Mouse (Mus musculus) lung, embryonic 16.5 days (tissue): ENCODE measurements around the gene S100a13. TPM values are rescaled to one million over a fixed set of nuclear protein-coding genes. Genes with fewer than 3 reads are reported as not detected.

Experiments
- ATAC-seq: fragments of 200-750 bp; cut with Nextera tagmentation; 2 replicates; pipeline ENCODE4 v1.8.0; 2017; ENCODE audit warnings: low read depth, mild to moderate bottlenecking, moderate library complexity
- H3K27ac ChIP-seq: fragments of 300-500 bp; sonication (generic); 2 replicates; pipeline ENCODE4 v1.5.1; 2014; ENCODE audit warnings: mild to moderate bottlenecking, control low read depth, low read length
- H3K27me3 ChIP-seq: fragments of 300-500 bp; sonication (generic); 2 replicates; pipeline ENCODE4 v1.6.1; 2014; ENCODE audit warnings: low read depth, low read length, mixed read lengths; ENCODE audit not compliant: control insufficient read depth, insufficient read depth
- H3K36me3 ChIP-seq: fragments of 300-500 bp; sonication (generic); 2 replicates; pipeline ENCODE4 v1.6.1; 2014; ENCODE audit warnings: low read length; ENCODE audit not compliant: control insufficient read depth, insufficient read depth
- H3K4me1 ChIP-seq: fragments of 300-500 bp; sonication (generic); replicated peaks from 2 replicates; pipeline ENCODE4 v1.6.1; 2014; ENCODE audit warnings: low read length, mixed read lengths; ENCODE audit not compliant: control insufficient read depth, insufficient read depth
- H3K4me2 ChIP-seq: fragments of 300-500 bp; sonication (generic); 2 replicates; pipeline ENCODE4 v1.6.1; 2014; ENCODE audit warnings: low read depth, low read length, control low read depth
- H3K4me3 ChIP-seq: fragments of 300-500 bp; sonication (generic); 2 replicates; pipeline ENCODE4 v1.5.1; 2014; ENCODE audit warnings: mild to moderate bottlenecking, low read length, control low read depth
- H3K9ac ChIP-seq: fragments of 300-500 bp; sonication (generic); 2 replicates; pipeline ENCODE4 v1.6.1; 2014; ENCODE audit warnings: low read length, control low read depth
- H3K9me3 ChIP-seq: fragments of 300-500 bp; sonication (generic); 2 replicates; pipeline ENCODE4 v1.6.1; 2016; ENCODE audit warnings: low read length; ENCODE audit not compliant: control insufficient read depth
- WGBS: fragments of 180-500 bp; shearing (Covaris S2); extraction: QIAGEN DNeasy Blood & Tissue Kit; methylation state at CpG from one replicate; pipeline ENCODE4 v1.1.7; 2014; 5-methylcytosine and 5-hydroxymethylcytosine counted together
- polyA plus RNA-seq: library from polyadenylated mRNA; unstranded; fragments of >200 nt; fragmentation: Nextera tagmentation; extraction: Ambion mirVana; gene quantifications from 2 replicates; pipeline ENCODE4 v1.2.1, GENCODE M21; 2015

S100a13 gene
- 59.1 and 63.3 TPM in 2 replicates for polyA plus RNA-seq

DNA sequence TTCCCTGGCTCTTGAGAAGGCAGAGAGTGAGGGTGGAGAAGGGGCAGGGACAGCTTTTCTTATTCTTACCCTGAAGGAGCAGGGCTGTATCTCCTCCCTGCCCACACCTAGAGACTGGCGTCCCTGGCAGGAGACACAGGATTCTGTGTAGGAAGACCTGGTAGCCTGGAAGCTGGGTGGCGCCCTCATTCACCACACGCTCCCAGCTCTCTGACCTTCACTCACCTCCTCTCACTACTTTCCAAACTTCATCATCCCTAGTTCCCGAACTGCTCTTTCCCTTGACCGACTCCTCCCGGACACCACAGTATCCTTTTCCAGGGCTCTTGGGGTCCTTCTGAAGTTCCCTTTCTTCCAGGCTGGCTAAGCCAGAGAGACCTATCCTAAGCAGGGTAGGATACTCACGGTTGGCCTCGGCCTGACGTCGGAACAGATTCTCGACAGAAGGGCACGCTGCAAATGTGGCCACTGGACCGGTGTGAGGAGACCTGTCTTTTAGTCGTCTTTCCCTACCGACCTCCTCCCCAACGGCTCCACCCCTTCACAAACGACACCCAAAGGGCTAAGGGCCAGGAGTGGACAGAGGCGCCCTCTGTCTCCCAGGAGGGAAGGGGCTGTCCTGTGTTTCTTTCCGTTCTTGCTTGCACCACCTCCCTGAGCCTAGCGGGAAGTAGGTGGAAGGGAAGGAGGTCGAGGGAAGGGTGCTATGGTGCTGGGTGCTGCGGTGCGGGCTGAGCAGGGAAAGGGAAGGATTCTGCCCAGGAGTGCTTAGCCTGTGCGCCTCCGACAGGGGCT lies at the start of gene S100a13, which contains the start of gene S100a1:
Gene S100a13, plus strand, starts transcription at position 640 of the 795 bp plus-strand sequence.
Gene S100a1, minus strand, starts transcription at position 597 of the 795 bp plus-strand sequence.
- H3K4me1 ChIP-seq: peaks cover 15% of the 10 kb centered on the region
- no peaks in the 10 kb centered on the region for H3K27me3 ChIP-seq
- 4% methylated on average over 25 of the region's 25 CpGs for WGBS
- H3K4me3 ChIP-seq: peak within 1 kb of the TSS; percentile 57
- no peaks in the 10 kb centered on the region for H3K9me3 ChIP-seq
- no peaks in the 10 kb centered on the region for H3K36me3 ChIP-seq
- peak within 1 kb of the TSS; percentile 66 for H3K9ac ChIP-seq
- peak within 1 kb of the TSS; percentile 58 for H3K27ac ChIP-seq
- H3K4me2 ChIP-seq: peak within 1 kb of the TSS; percentile 76
- peak; percentile 63 for ATAC-seq

GRCm38 (mm10) chr3:90464552-90465080 lies 49.6 kb upstream of the S100a13 start:
- WGBS: 8% methylated on average over 37 of the region's 37 CpGs
- peaks cover 8% of the 10 kb centered on the region for H3K4me1 ChIP-seq
- peak; percentile 66 for ATAC-seq
- H3K9ac ChIP-seq: peak overlapping the region; percentile 81
- H3K27me3 ChIP-seq: peaks cover 7% of the 10 kb centered on the region
- no peaks in the 10 kb centered on the region for H3K9me3 ChIP-seq
- no peaks in the 10 kb centered on the region for H3K36me3 ChIP-seq
- H3K4me2 ChIP-seq: peak overlapping the region; percentile 93
- peak overlapping the region; percentile 80 for H3K27ac ChIP-seq
- H3K4me3 ChIP-seq: peak overlapping the region; percentile 75

GRCm38 (mm10) chr3:90465081-90465685 lies 49.1 kb upstream of the S100a13 start:
- H3K36me3 ChIP-seq: no peaks in the 10 kb centered on the region
- peak overlapping the region; percentile 75 for H3K4me3 ChIP-seq
- WGBS: 1% methylated on average over 74 of the region's 75 CpGs
- H3K27ac ChIP-seq: peak overlapping the region; percentile 80
- H3K9ac ChIP-seq: peak overlapping the region; percentile 81
- no peaks in the 10 kb centered on the region for H3K9me3 ChIP-seq
- peaks cover 6% of the 10 kb centered on the region for H3K4me1 ChIP-seq
- ATAC-seq: peak; percentile 37
- peak overlapping the region; percentile 93 for H3K4me2 ChIP-seq
- H3K27me3 ChIP-seq: peaks cover 7% of the 10 kb centered on the region

DNA sequence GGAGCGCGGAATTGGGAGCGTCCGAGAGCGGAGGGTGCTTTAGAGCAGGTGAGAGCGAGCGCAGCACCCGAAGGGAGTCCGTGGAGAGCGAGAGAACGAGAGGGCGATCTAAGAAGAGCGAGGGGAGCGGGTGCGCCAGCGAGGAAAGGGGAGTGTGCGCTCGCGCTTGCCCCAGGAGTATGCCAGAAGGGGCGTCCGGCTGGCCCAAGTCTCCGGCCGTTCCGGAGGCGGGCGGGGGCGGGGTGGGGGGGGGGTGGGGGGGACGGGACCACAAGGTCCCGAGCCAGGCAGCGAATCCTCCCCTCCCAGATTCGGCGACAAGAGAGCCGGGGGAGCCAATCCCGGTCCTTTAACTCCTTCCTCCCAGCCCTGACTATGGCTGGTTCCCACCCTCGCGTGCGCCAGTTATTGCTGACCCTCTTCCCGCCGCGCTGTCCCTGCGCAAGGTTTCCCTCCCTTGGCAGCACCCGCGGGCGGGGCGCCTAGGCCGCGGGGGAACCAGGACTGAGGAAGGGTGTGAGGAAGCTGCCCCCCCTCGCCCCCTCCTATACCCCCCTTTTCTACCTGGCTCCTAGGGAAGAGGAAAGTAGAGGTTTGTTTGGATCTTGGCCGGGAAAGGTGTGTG lies 48.4 kb upstream of the S100a13 start, which contains the start of gene Npr1:
Gene Npr1, minus strand, starts transcription at position 181 of the 625 bp plus-strand sequence.
- H3K9ac ChIP-seq: peak within 1 kb of the TSS; percentile 81
- H3K9me3 ChIP-seq: no peaks in the 10 kb centered on the region
- WGBS: under 1% methylated on average over 29 of the region's 49 CpGs
- peak within 1 kb of the TSS; percentile 75 for H3K4me3 ChIP-seq
- H3K27me3 ChIP-seq: peaks cover 7% of the 10 kb centered on the region
- peak within 1 kb of the TSS; percentile 80 for H3K27ac ChIP-seq
- ATAC-seq: peak; percentile 69
- H3K4me2 ChIP-seq: peak within 1 kb of the TSS; percentile 93
- H3K4me1 ChIP-seq: peaks cover 6% of the 10 kb centered on the region
- H3K36me3 ChIP-seq: no peaks in the 10 kb centered on the region

GRCm38 (mm10) chr3:90466311-90466766 lies 47.9 kb upstream of the S100a13 start:
- peak overlapping the region; percentile 93 for H3K4me2 ChIP-seq
- WGBS: under 1% methylated on average over 15 of the region's 15 CpGs
- peak overlapping the region; percentile 75 for H3K4me3 ChIP-seq
- peak; percentile 62 for ATAC-seq
- H3K27ac ChIP-seq: peak overlapping the region; percentile 52
- H3K9me3 ChIP-seq: no peaks in the 10 kb centered on the region
- H3K36me3 ChIP-seq: no peaks in the 10 kb centered on the region
- H3K27me3 ChIP-seq: peaks cover 7% of the 10 kb centered on the region
- H3K4me1 ChIP-seq: peaks cover 6% of the 10 kb centered on the region
- peak overlapping the region; percentile 81 for H3K9ac ChIP-seq

DNA sequence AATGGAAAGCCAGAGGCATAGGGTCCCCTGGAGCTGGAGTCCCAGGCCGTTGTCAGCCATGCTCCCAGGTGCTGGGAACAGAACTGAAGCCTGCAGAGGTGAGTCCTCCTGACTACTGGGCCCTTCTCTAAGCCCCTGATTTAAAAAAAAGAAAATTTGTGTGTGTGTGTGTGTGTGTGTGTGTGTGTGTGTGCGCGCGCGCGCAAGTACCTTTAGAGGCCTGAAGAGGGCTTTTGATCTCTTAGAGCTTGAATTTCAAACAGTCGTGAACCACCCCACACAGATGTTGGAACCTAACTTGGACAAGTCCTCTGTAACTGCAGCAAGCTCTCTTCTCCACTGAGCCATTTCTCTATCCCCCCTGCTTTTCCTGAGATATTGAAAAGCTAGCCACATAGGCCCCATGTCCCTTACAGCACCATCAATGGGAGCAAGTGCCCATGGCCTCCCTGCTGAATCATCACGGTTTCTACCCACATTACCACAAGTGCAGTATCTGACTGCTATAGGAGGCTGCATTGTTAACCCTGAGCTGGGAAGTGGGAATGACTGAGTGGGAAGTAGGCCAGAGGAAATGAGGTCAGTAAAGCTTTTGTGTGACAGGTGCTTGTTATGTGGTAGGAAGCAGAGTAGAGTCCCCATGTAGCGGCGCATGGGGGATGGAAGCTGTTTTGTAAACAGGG lies 46.5 kb upstream of the S100a13 start:
- H3K36me3 ChIP-seq: no peaks in the 10 kb centered on the region
- H3K4me2 ChIP-seq: no peak overlapping the region
- H3K9me3 ChIP-seq: no peaks in the 10 kb centered on the region
- H3K27ac ChIP-seq: no peak overlapping the region
- H3K4me1 ChIP-seq: peaks cover 6% of the 10 kb centered on the region
- no peak overlapping the region for H3K9ac ChIP-seq
- H3K4me3 ChIP-seq: no peak overlapping the region
- H3K27me3 ChIP-seq: peaks cover 7% of the 10 kb centered on the region
- no peak for ATAC-seq
- WGBS: 85% methylated on average over 10 of the region's 10 CpGs

DNA sequence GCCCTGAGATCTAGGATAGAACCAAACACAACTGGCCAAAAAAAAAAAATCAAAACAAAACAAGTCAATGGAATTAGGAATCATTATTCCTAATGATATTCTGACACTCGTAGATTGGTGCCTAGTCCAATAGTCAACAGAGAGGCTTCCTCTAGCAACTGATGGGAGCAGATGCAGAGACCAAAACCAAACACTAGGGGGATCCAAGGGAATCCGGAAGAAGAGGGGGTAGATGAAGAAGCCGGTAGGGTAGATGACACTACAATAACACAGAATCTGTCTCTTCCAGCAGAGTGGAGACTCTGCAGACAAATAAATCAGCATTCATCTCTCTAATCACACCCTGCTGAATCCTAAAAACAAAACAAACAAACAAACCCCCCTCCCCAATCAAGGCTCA lies 42.0 kb upstream of the S100a13 start:
- Histone ChIP-seq H3K4me2 (no peak overlapping the region), H3K9ac (no peak overlapping the region), H3K4me1 (peaks cover 6% of the 10 kb centered on the region), H3K27ac (no peak overlapping the region), H3K9me3 (no peaks in the 10 kb centered on the region), H3K27me3 (no peaks in the 10 kb centered on the region), H3K4me3 (no peak overlapping the region), H3K36me3 (no peaks in the 10 kb centered on the region)
- 28% methylated on average over 3 of the region's 3 CpGs for WGBS
- no peak for ATAC-seq

- H3K9ac ChIP-seq: no peak overlapping the region
- H3K27me3 ChIP-seq: no peaks in the 10 kb centered on the region
- H3K4me1 ChIP-seq: peaks cover 11% of the 10 kb centered on the region
- H3K4me2 ChIP-seq: peak overlapping the region; percentile 57
- H3K27ac ChIP-seq: no peak overlapping the region
- no peaks in the 10 kb centered on the region for H3K9me3 ChIP-seq
- WGBS: 38% methylated on average over 15 of the region's 16 CpGs
- H3K4me3 ChIP-seq: peak overlapping the region; percentile 48
- peaks cover 9% of the 10 kb centered on the region for H3K36me3 ChIP-seq
- ATAC-seq: peak; percentile 3; the same call in 1 of the 2 replicates
Measured at GRCm38 (mm10) chr3:90475151-90475830, 38.9 kb upstream of the S100a13 start.
